Mouse (Mus musculus): ENCODE data around the gene Pipox. TPM values are rescaled to one million over a fixed set of nuclear protein-coding genes. Genes with fewer than 3 reads are reported as not detected.

Pipox gene
- polyA plus RNA-seq, 1 experiment from 2014 or later = 7.6 TPM

- Histone ChIP-seq H3K9ac (ENCODE audit: low read depth, low read length) (no peak overlapping the region), H3K9me3 (ENCODE audit: control insufficient read depth, low read length) (no peaks in the 10 kb centered on the region), H3K4me1 (replicated peaks; ENCODE audit: control insufficient read depth, insufficient read depth, low read length) (peaks cover 16% of the 10 kb centered on the region), H3K27ac (ENCODE audit: low read depth, low read length) (0 out of 2 replicates have a peak overlapping the region, but pooled peaks have one; percentile 34), H3K4me2 (replicated peaks; ENCODE audit: low read depth, low read length) (no peak overlapping the region), H3K4me3 (ENCODE audit: low read depth, low read length) (no peak overlapping the region), H3K27me3 (ENCODE audit: control insufficient read depth, insufficient read depth, low read length) (peaks cover 5% of the 10 kb centered on the region; the same call in 1 of the 2 replicates), H3K36me3 (ENCODE audit: control insufficient read depth, insufficient read depth, low read length) (no peaks in the 10 kb centered on the region)
- no peak for DNase-seq (ENCODE audit: low spot score)
- 48% methylated on average over 11 of the region's 11 CpGs for WGBS
- ATAC-seq (ENCODE audit: low FRiP score) = no peak
Observed at GRCm38 (mm10) chr11:77876760-77877148, 17.1 kb downstream of the Pipox start.

DNA sequence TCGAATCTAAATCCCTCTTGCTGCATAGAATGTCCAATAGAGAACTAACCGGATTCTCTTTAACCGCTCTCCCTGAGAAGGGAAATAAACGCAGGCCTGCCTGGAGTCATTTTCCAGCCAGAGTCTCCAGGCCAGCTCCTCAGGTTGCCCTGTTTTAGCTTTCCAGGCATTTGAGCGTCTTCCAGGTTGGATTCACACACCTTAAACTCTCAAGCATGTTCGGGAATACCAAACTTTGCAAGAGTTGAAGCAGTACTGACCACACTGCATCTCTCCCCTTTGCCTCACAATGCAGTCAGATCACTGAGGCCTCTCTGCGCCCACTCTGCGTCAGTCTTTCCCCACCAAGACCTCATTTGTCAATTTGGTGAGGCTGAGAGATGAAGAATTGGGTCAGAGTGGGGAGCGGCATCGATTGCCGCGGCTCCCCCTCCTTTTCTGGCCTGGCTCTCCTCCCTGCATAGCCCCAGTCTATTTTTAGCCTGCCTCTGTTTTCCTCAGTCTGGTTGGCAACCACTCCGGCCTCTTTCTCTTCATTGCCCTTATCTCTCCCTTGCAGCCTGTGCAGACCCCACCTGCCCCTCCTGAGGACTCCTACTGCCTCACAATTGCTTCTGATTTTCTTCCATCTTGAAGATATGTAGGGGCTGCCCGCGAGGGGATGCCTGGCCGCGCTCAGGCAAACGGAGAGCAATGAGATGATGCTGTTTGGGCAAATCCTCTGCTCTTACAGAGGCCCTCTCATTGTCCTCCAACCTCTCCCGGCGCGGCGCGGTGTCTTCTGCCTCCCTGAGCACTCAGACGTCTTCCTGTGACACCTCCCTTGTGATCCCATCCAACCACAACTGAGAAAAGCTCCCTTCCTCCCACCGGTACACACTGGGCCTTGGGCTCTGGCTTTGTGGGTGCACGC, 17.8 kb downstream of the Pipox start:
- H3K27me3 ChIP-seq (ENCODE audit: control insufficient read depth, insufficient read depth, low read length) = peaks cover 2% of the 10 kb centered on the region; the same call in 1 of the 2 replicates
- H3K4me1 ChIP-seq (replicated peaks; ENCODE audit: control insufficient read depth, insufficient read depth, low read length) = peaks cover 19% of the 10 kb centered on the region
- DNase-seq (ENCODE audit: low spot score) = no peak
- no peaks in the 10 kb centered on the region for H3K36me3 ChIP-seq (ENCODE audit: control insufficient read depth, insufficient read depth, low read length)
- H3K4me3 ChIP-seq (ENCODE audit: low read depth, low read length) = no peak overlapping the region
- WGBS = 61% methylated on average over 26 of the region's 26 CpGs
- H3K4me2 ChIP-seq (replicated peaks; ENCODE audit: low read depth, low read length) = no peak overlapping the region
- no peak overlapping the region for H3K9ac ChIP-seq (ENCODE audit: low read depth, low read length)
- ATAC-seq (ENCODE audit: low FRiP score) = no peak
- H3K27ac ChIP-seq (ENCODE audit: low read depth, low read length) = peak overlapping the region; percentile 11
- no peaks in the 10 kb centered on the region for H3K9me3 ChIP-seq (ENCODE audit: control insufficient read depth, low read length)

DNA sequence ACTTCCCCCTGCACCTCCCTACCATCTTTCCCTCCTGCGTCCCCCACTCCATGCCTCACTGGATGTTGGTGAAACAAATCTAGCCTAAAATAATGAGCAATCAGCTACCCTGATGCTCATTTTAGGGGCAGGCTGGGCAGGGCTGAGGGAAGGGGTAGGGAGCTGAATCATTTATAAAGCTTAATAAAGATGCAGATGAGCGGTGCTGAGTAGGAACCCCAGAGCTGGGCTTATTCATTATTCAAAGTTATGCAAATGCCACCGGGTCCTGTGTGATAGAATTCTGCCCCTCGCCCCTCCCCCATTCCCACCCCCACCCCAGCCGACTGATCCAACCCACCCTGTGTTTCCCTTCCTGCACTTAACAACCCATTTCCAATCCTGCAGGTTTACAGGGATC, 18.6 kb downstream of the Pipox start:
- DNase-seq (ENCODE audit: low spot score) (no peak), ATAC-seq (ENCODE audit: low FRiP score) (peak; percentile 66; the same call in 1 of the 2 replicates)
- H3K9me3 ChIP-seq (ENCODE audit: control insufficient read depth, low read length) = no peaks in the 10 kb centered on the region
- no peak overlapping the region for H3K27ac ChIP-seq (ENCODE audit: low read depth, low read length)
- no peaks in the 10 kb centered on the region for H3K36me3 ChIP-seq (ENCODE audit: control insufficient read depth, insufficient read depth, low read length)
- H3K4me2 ChIP-seq (replicated peaks; ENCODE audit: low read depth, low read length) = no peak overlapping the region
- H3K27me3 ChIP-seq (ENCODE audit: control insufficient read depth, insufficient read depth, low read length) = peaks cover 5% of the 10 kb centered on the region; the same call in 1 of the 2 replicates
- peaks cover 19% of the 10 kb centered on the region for H3K4me1 ChIP-seq (replicated peaks; ENCODE audit: control insufficient read depth, insufficient read depth, low read length)
- H3K4me3 ChIP-seq (ENCODE audit: low read depth, low read length) = no peak overlapping the region
- no peak overlapping the region for H3K9ac ChIP-seq (ENCODE audit: low read depth, low read length)
- WGBS = 46% methylated on average over 5 of the region's 5 CpGs

DNA sequence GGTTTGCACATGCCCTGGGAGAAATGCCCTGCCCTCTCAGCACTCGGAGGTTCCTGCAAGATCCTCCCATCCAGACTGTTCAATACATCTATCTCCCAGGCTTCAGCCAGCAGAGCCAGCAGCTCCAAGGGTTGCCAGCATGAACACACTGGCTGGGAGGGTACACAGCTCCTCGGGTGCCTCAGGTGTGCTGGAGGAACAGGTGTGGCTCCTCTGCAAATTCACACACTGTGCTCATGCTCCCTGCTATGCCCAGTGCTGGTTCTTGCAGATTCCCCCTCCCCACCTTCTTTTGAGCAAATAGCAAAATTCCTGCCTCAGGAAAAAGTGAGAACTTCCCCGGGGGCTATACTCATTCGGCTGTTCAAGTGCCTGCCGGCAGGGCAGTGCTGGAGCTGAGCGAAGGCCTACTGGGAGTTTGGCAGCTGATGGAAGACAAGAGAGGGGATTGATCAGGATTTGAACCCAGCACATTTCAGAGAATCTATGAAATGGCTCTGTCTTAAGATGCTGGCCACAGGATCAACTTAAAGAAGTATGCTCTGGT, 19.1 kb downstream of the Pipox start:
- peaks cover 19% of the 10 kb centered on the region for H3K4me1 ChIP-seq (replicated peaks; ENCODE audit: control insufficient read depth, insufficient read depth, low read length)
- WGBS = 57% methylated on average over 6 of the region's 6 CpGs

DNA sequence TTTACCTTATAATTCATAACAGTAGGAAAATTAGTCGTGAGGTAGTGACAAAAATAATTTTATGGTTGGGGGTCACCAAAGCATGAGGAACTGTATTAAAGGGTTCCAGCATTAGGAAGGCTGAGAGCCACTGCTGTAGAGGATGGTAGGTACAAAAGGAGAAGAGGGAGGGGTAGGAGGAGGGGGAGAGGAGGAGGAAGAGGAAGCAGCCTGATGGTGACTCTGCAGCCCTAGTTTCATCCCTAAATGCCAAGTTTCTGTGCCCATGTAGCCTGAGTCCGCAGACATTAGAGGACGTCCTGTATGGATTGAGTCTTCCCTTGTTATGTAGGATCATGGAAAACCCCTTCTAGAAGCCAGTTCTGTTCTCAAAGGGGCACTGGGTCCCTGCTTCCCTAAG, 20.8 kb downstream of the Pipox start:
- H3K27ac ChIP-seq (ENCODE audit: low read depth, low read length) = 0 out of 2 replicates have a peak overlapping the region, but pooled peaks have one; percentile 58
- H3K4me1 ChIP-seq (replicated peaks; ENCODE audit: control insufficient read depth, insufficient read depth, low read length) = peaks cover 22% of the 10 kb centered on the region
- DNase-seq (ENCODE audit: low spot score) = no peak
- no peaks in the 10 kb centered on the region for H3K9me3 ChIP-seq (ENCODE audit: control insufficient read depth, low read length)
- 44% methylated on average over 3 of the region's 3 CpGs for WGBS
- H3K36me3 ChIP-seq (ENCODE audit: control insufficient read depth, insufficient read depth, low read length) = no peaks in the 10 kb centered on the region
- no peak for ATAC-seq (ENCODE audit: low FRiP score)
- H3K9ac ChIP-seq (ENCODE audit: low read depth, low read length) = no peak overlapping the region
- H3K27me3 ChIP-seq (ENCODE audit: control insufficient read depth, insufficient read depth, low read length) = peaks cover 11% of the 10 kb centered on the region
- no peak overlapping the region for H3K4me3 ChIP-seq (ENCODE audit: low read depth, low read length)
- H3K4me2 ChIP-seq (replicated peaks; ENCODE audit: low read depth, low read length) = no peak overlapping the region

More for the DNA sequence above, 19.1 kb downstream of the Pipox start:
- no peak overlapping the region for H3K27ac ChIP-seq (ENCODE audit: low read depth, low read length)
- H3K4me3 ChIP-seq (ENCODE audit: low read depth, low read length) = no peak overlapping the region
- no peaks in the 10 kb centered on the region for H3K36me3 ChIP-seq (ENCODE audit: control insufficient read depth, insufficient read depth, low read length)
- DNase-seq (ENCODE audit: low spot score) (no peak), ATAC-seq (ENCODE audit: low FRiP score) (no peak)
- no peak overlapping the region for H3K4me2 ChIP-seq (replicated peaks; ENCODE audit: low read depth, low read length)
- H3K9ac ChIP-seq (ENCODE audit: low read depth, low read length) = no peak overlapping the region
- H3K27me3 ChIP-seq (ENCODE audit: control insufficient read depth, insufficient read depth, low read length) = peaks cover 5% of the 10 kb centered on the region; the same call in 1 of the 2 replicates
- H3K9me3 ChIP-seq (ENCODE audit: control insufficient read depth, low read length) = no peaks in the 10 kb centered on the region

- H3K9ac ChIP-seq (ENCODE audit: low read depth, low read length) = no peak overlapping the region
- H3K9me3 ChIP-seq (ENCODE audit: control insufficient read depth, low read length) = no peaks in the 10 kb centered on the region
- ATAC-seq (ENCODE audit: low FRiP score) (peak; percentile 43; the same call in 1 of the 2 replicates), DNase-seq (ENCODE audit: low spot score) (no peak)
- 2% methylated on average over 7 of the region's 7 CpGs for WGBS
- H3K27me3 ChIP-seq (ENCODE audit: control insufficient read depth, insufficient read depth, low read length) = peaks cover 10% of the 10 kb centered on the region
- no peaks in the 10 kb centered on the region for H3K36me3 ChIP-seq (ENCODE audit: control insufficient read depth, insufficient read depth, low read length)
- H3K27ac ChIP-seq (ENCODE audit: low read depth, low read length) = peak overlapping the region; percentile 58
- peaks cover 25% of the 10 kb centered on the region for H3K4me1 ChIP-seq (replicated peaks; ENCODE audit: control insufficient read depth, insufficient read depth, low read length)
- H3K4me3 ChIP-seq (ENCODE audit: low read depth, low read length) = no peak overlapping the region
- H3K4me2 ChIP-seq (replicated peaks; ENCODE audit: low read depth, low read length) = peak overlapping the region; percentile 15; the same call in 1 of the 2 replicates
Observed at GRCm38 (mm10) chr11:77872685-77873084, 21.2 kb downstream of the Pipox start.

- Histone ChIP-seq H3K4me3 (ENCODE audit: low read depth, low read length) (no peak overlapping the region), H3K27ac (ENCODE audit: low read depth, low read length) (peak overlapping the region; percentile 58), H3K9me3 (ENCODE audit: control insufficient read depth, low read length) (no peaks in the 10 kb centered on the region), H3K27me3 (ENCODE audit: control insufficient read depth, insufficient read depth, low read length) (peaks cover 10% of the 10 kb centered on the region), H3K36me3 (ENCODE audit: control insufficient read depth, insufficient read depth, low read length) (no peaks in the 10 kb centered on the region), H3K4me2 (replicated peaks; ENCODE audit: low read depth, low read length) (peak overlapping the region; percentile 15; the same call in 1 of the 2 replicates), H3K9ac (ENCODE audit: low read depth, low read length) (no peak overlapping the region), H3K4me1 (replicated peaks; ENCODE audit: control insufficient read depth, insufficient read depth, low read length) (peaks cover 30% of the 10 kb centered on the region)
- peak; percentile 28; the same call in 1 of the 2 replicates for ATAC-seq (ENCODE audit: low FRiP score)
- DNase-seq (ENCODE audit: low spot score) = no peak
- WGBS = 5% methylated on average over 11 of the region's 11 CpGs
Observed at GRCm38 (mm10) chr11:77872236-77872635, 21.7 kb downstream of the Pipox start.

DNA sequence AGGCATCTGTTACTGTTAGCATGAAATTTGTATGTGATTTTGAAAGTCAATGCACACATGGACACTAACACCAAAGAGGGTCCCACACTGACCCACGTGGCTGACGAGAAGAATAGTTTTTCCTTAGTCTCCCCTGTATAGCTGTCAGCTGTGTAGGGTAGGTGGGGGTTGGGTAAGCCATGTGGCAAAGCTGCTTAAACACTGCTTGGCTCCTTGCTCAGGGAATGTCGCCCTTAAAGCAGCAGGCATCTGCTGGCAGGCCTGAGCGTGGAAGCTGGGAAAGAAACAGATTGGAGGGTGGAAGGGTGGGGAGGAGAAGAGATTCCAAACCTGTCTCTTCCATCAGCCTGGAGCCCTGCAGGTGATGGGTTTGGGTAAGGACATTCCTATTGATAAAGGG, 22.5 kb downstream of the Pipox start:
- H3K9ac ChIP-seq (ENCODE audit: low read depth, low read length) = no peak overlapping the region
- no peak overlapping the region for H3K27ac ChIP-seq (ENCODE audit: low read depth, low read length)
- no peak overlapping the region for H3K4me3 ChIP-seq (ENCODE audit: low read depth, low read length)
- WGBS = 43% methylated on average over 4 of the region's 4 CpGs
- no peaks in the 10 kb centered on the region for H3K9me3 ChIP-seq (ENCODE audit: control insufficient read depth, low read length)
- peaks cover 11% of the 10 kb centered on the region for H3K27me3 ChIP-seq (ENCODE audit: control insufficient read depth, insufficient read depth, low read length)
- ATAC-seq (ENCODE audit: low FRiP score) = no peak
- no peak overlapping the region for H3K4me2 ChIP-seq (replicated peaks; ENCODE audit: low read depth, low read length)
- H3K36me3 ChIP-seq (ENCODE audit: control insufficient read depth, insufficient read depth, low read length) = no peaks in the 10 kb centered on the region
- no peak for DNase-seq (ENCODE audit: low spot score)
- peaks cover 32% of the 10 kb centered on the region for H3K4me1 ChIP-seq (replicated peaks; ENCODE audit: control insufficient read depth, insufficient read depth, low read length)

All from hindbrain, embryonic 11.5 days (tissue).